Mouse (Mus musculus) B cell, adult 2 months (primary cell): ENCODE data around the gene Coa7.

Experiments
- DNase-seq, 2 experiments: peaks; one replicate each; pipeline ENCODE4 v3.0.0; 2022

The Coa7 gene

GRCm38 (mm10) chr4:108386087-108386486, 58.1 kb downstream of the Coa7 start:
- DNase-seq: no peak

GRCm38 (mm10) chr4:108387106-108387505, 59.2 kb downstream of the Coa7 start:
- no peak for DNase-seq

GRCm38 (mm10) chr4:108387681-108388253, 59.8 kb downstream of the Coa7 start:
- DNase-seq: peak; percentile 22 to 27

GRCm38 (mm10) chr4:108388741-108389140, 60.8 kb downstream of the Coa7 start:
- DNase-seq: no peak

- no peak for DNase-seq
These were observed 63.2 kb downstream of the Coa7 start for GRCm38 (mm10) chr4:108391124-108391523.
